ENCODE assay signal across 8 mouse cellular contexts in the genomic region with DNA sequence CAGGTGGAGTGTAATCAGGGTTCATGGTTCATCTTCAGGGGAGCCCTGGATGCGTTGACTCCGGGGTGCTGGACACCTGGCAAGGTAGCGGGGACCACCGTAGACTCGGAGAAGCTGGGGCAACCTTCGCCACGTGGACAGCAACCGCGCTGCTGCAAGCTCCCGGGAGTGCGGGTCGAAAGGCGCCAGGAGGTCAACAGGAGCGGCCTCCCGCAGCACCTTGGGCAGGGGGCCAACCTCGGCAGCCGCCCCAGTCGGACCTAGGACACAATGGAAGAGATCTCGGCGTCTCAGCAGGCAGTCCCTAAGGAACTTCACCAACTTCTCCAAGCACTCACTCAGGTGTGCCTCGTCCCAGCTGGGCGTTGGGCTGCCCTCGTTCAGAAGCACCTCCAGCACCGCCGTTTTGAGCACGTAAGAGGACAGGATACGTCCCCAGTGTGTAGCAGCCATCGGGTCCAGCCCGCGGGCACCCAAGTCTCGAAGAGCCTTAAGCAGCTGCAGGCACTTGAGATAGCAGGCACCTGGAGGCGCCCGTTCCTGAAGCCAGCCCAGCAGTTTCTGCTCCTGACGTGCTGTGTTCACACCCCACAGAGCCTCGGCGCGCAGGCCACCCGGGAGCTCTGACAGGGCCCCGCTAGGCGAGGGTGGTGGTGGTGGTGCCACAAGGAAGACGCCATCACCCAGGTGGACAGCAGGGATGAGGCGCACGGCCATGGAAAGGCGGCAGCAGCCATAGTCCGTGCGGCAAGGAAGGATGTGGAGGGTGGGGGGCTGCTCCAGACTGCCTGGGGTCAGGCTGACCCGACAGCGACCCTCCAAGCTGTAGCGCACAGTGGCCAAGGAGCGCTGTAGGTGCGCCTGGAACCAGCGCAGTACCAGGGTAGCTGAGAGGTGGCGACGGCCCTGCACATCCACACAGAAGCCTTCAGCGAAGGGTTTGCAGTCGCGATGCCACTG. TPM values are rescaled to one million over a fixed set of nuclear protein-coding genes. Genes with fewer than 3 reads are reported as not detected.
DNase-seq lines count a peak whose midpoint lies in the region; ATAC-seq and TF ChIP-seq lines count a peak whose summit lies in the region.

No protein-coding gene starts in this region.

- no peaks in the 10 kb centered on the region for H3K27me3 ChIP-seq in kidney, postnatal 0 days (ENCODE audit: insufficient read depth, low read length)
- peaks cover 63% of the 10 kb centered on the region for H3K27me3 ChIP-seq in embryonic facial prominence, embryonic 10.5 days (replicated peaks; ENCODE audit: low read depth, poor library complexity, severe bottlenecking)
- peaks cover 28% of the 10 kb centered on the region for H3K27me3 ChIP-seq in hindbrain, embryonic 16.5 days (replicated peaks; ENCODE audit: control insufficient read depth, insufficient read depth, low read length)
- H3K27me3 ChIP-seq in myocyte (ENCODE audit: control insufficient read depth, insufficient read depth, insufficient read length) = no peaks in the 10 kb centered on the region

- TF ChIP-seq CTCF in kidney, postnatal 0 days (IDR thresholded peaks at IDR 0.05; ENCODE audit: low read depth) = no peak

- H3K9me3 ChIP-seq in kidney, postnatal 0 days (replicated peaks; ENCODE audit: low read length) = no peaks in the 10 kb centered on the region
- H3K9me3 ChIP-seq in embryonic facial prominence, embryonic 10.5 days = 0 out of 2 replicates have a peak, but pooled peaks cover 5% of the 10 kb centered on the region
- H3K9me3 ChIP-seq in hindbrain, embryonic 16.5 days (ENCODE audit: control insufficient read depth, low read length) = no peaks in the 10 kb centered on the region

- peaks cover 9% of the 10 kb centered on the region; the same call in 1 of the 2 replicates for H3K4me1 ChIP-seq in kidney, postnatal 0 days (replicated peaks; ENCODE audit: insufficient read depth, low read length)
- peaks cover 40% of the 10 kb centered on the region for H3K4me1 ChIP-seq in embryonic facial prominence, embryonic 10.5 days
- H3K4me1 ChIP-seq in hindbrain, embryonic 16.5 days (ENCODE audit: control insufficient read depth, insufficient read depth, low read depth, low read length) = peaks cover 11% of the 10 kb centered on the region

- no peak overlapping the region for H3K27ac ChIP-seq in kidney, postnatal 0 days
- H3K27ac ChIP-seq in embryonic facial prominence, embryonic 10.5 days (replicated peaks) = peak overlapping the region; percentile 93; the same call in 1 of the 2 replicates
- no peak overlapping the region for H3K27ac ChIP-seq in hindbrain, embryonic 16.5 days (ENCODE audit: low read depth, low read length)

- ATAC-seq in kidney, postnatal 0 days (replicated peaks; ENCODE audit: low FRiP score, low read depth) = peak; percentile 19; the same call in 1 of the 2 replicates
- no peak for ATAC-seq in hindbrain, embryonic 16.5 days
- no peak for ATAC-seq in erythroblast, adult 5-6 weeks (replicated peaks; ENCODE audit: low FRiP score, poor library complexity, severe bottlenecking)

- H3K79me2 ChIP-seq in myocyte (ENCODE audit: control insufficient read depth, insufficient read depth) = peaks cover 57% of the 10 kb centered on the region

- H3K36me3 ChIP-seq in kidney, postnatal 0 days (ENCODE audit: insufficient read depth, low read length) = no peaks in the 10 kb centered on the region
- H3K36me3 ChIP-seq in embryonic facial prominence, embryonic 10.5 days (replicated peaks) = peaks cover 8% of the 10 kb centered on the region
- no peaks in the 10 kb centered on the region for H3K36me3 ChIP-seq in hindbrain, embryonic 16.5 days (ENCODE audit: control insufficient read depth, insufficient read depth, low read length)
- no peaks in the 10 kb centered on the region for H3K36me3 ChIP-seq in myocyte (ENCODE audit: control insufficient read depth, insufficient read depth)

- peak overlapping the region; percentile 70 for H3K4me3 ChIP-seq in kidney, postnatal 0 days (replicated peaks; ENCODE audit: low read depth, low read length)
- H3K4me3 ChIP-seq in embryonic facial prominence, embryonic 10.5 days = peak overlapping the region; percentile 83
- H3K4me3 ChIP-seq in hindbrain, embryonic 16.5 days (ENCODE audit: low read length) = peak overlapping the region; percentile 55; the same call in 1 of the 2 replicates
- H3K4me3 ChIP-seq in myocyte = peak overlapping the region; percentile 39

- 47% methylated on average over 57 of the region's 57 CpGs for WGBS in kidney, postnatal 0 days
- 12% methylated on average over 57 of the region's 57 CpGs for WGBS in embryonic facial prominence, embryonic 10.5 days
- 14% methylated on average over 57 of the region's 57 CpGs for WGBS in hindbrain, embryonic 16.5 days

- H3ac ChIP-seq in myocyte (ENCODE audit: control insufficient read depth, insufficient read length) = no peak overlapping the region

- DNase-seq in kidney, postnatal 0 days (ENCODE audit: low spot score) = no peak
- no peak for DNase-seq in kidney, adult 8-10 months
- peak; percentile 33 for DNase-seq in embryonic facial prominence, embryonic 10.5 days (ENCODE audit: low spot score)
- no peak for DNase-seq in cerebellum, adult 9-11 months
- no peak for DNase-seq in urinary bladder, adult 2 months (ENCODE audit: low spot score)

- peak; percentile 33 for TF ChIP-seq POLR2A in myocyte (IDR thresholded peaks at IDR 0.05; ENCODE audit: insufficient read length, low read depth)

- H3K9ac ChIP-seq in kidney, postnatal 0 days (ENCODE audit: low read depth, low read length) = peak overlapping the region; percentile 90; the same call in 1 of the 2 replicates
- no peak overlapping the region for H3K9ac ChIP-seq in hindbrain, embryonic 16.5 days (ENCODE audit: low read depth, low read length)

- peak overlapping the region; percentile 76 for H3K4me2 ChIP-seq in kidney, postnatal 0 days (ENCODE audit: low read length)
- peak overlapping the region; percentile 78 for H3K4me2 ChIP-seq in hindbrain, embryonic 16.5 days (ENCODE audit: low read length)
- H3K4me2 ChIP-seq in myocyte (ENCODE audit: low read depth) = peak overlapping the region; percentile 85

TF ChIP-seq in myocyte, 11 proteins besides CTCF, POLR2A, EP300 and RAD21:
- TF ChIP-seq POLR2AphosphoS2 (IDR thresholded peaks at IDR 0.05; ENCODE audit: insufficient read length, low read depth) (peak; percentile 20), MYOD1 (IDR thresholded peaks at IDR 0.05; ENCODE audit: control insufficient read depth in 1 of 3, insufficient read length in 2 of 3, low read depth in 2 of 3) (no peak)

RNA-seq across cellular contexts. Expression of gene Itpripl2, which starts 1.8 kb away (rescaled TPM):
- polyA plus RNA-seq in kidney, postnatal 0 days (2015; fragmentation: Nextera tagmentation; extraction: Ambion mirVana) = 4.8 and 5.0 TPM in 2 replicates
- 1.3 and 1.6 TPM in 2 replicates for polyA plus RNA-seq in embryonic facial prominence, embryonic 10.5 days (2016; fragmentation: Nextera tagmentation; extraction: Ambion mirVana)
- polyA plus RNA-seq in hindbrain, embryonic 16.5 days (2015; fragmentation: Nextera tagmentation; extraction: Ambion mirVana) = 0.89 and 1.0 TPM in 2 replicates
- 10.7 TPM for polyA plus RNA-seq in myocyte (2012; fragmentation: generic; extraction: Trizol)
- 5.0 and 5.6 TPM in 2 replicates for total RNA-seq in erythroblast, adult 5-6 weeks (2015; ENCODE audit: low replicate concordance)
- 5.5 and 6.6 TPM in 2 replicates for total RNA-seq in erythroblast, adult 5-6 weeks (2017; ENCODE audit: low replicate concordance)
- polyA plus RNA-seq in urinary bladder, adult 2 months (2012; rRNA removed) = 16.6 and 19.9 TPM in 2 replicates

RNA-seq across cellular contexts. Expression of gene Syt17, which starts 42.0 kb away (rescaled TPM):
- polyA plus RNA-seq in kidney, postnatal 0 days (2015; fragmentation: Nextera tagmentation; extraction: Ambion mirVana) = 13.6 and 13.8 TPM in 2 replicates
- polyA plus RNA-seq in embryonic facial prominence, embryonic 10.5 days (2016; fragmentation: Nextera tagmentation; extraction: Ambion mirVana) = 1.7 and 1.9 TPM in 2 replicates
- 27.4 and 28.3 TPM in 2 replicates for polyA plus RNA-seq in hindbrain, embryonic 16.5 days (2015; fragmentation: Nextera tagmentation; extraction: Ambion mirVana)
- 5.4 TPM for polyA plus RNA-seq in myocyte (2012; fragmentation: generic; extraction: Trizol)
- total RNA-seq in erythroblast, adult 5-6 weeks (2015; ENCODE audit: low replicate concordance) = not detected in 2 replicates
- total RNA-seq in erythroblast, adult 5-6 weeks (2017; ENCODE audit: low replicate concordance) = not detected in 2 replicates
- polyA plus RNA-seq in urinary bladder, adult 2 months (2012; rRNA removed) = 2.3 and 2.8 TPM in 2 replicates

RNA-seq across cellular contexts. Expression of gene Coq7, which starts 43.2 kb away (rescaled TPM):
- 165 and 168 TPM in 2 replicates for polyA plus RNA-seq in kidney, postnatal 0 days (2015; fragmentation: Nextera tagmentation; extraction: Ambion mirVana)
- polyA plus RNA-seq in embryonic facial prominence, embryonic 10.5 days (2016; fragmentation: Nextera tagmentation; extraction: Ambion mirVana) = 128 and 134 TPM in 2 replicates
- 104 and 116 TPM in 2 replicates for polyA plus RNA-seq in hindbrain, embryonic 16.5 days (2015; fragmentation: Nextera tagmentation; extraction: Ambion mirVana)
- 36.2 TPM for polyA plus RNA-seq in myocyte (2012; fragmentation: generic; extraction: Trizol)
- 8.5 and 8.6 TPM in 2 replicates for total RNA-seq in erythroblast, adult 5-6 weeks (2015; ENCODE audit: low replicate concordance)
- total RNA-seq in erythroblast, adult 5-6 weeks (2017; ENCODE audit: low replicate concordance) = 2.2 and 5.3 TPM in 2 replicates
- polyA plus RNA-seq in urinary bladder, adult 2 months (2012; rRNA removed) = 64.4 and 72.4 TPM in 2 replicates
